Comparison of ENCODE assay signal across 29 mouse cellular contexts in genomic region chr12:35530587-35530986, GRCm38 (mm10). TPM values are rescaled to one million over a fixed set of nuclear protein-coding genes. Genes with fewer than 3 reads are reported as not detected.
DNase-seq lines count a peak whose midpoint lies in the region; ATAC-seq and TF ChIP-seq lines count a peak whose summit lies in the region.
"Had no signal": no experiment of that assay in that cellular context is flagged by ENCODE, and none has a peak within 500 bp of the region (broad histone marks: within the 10 kb centered on the region; RNA-seq: fewer than 3 reads in every experiment).

No protein-coding gene starts in this region.

- no peaks in the 10 kb centered on the region for H3K27me3 ChIP-seq in liver, postnatal 0 days (ENCODE audit: insufficient read depth, low read length)
- H3K27me3 ChIP-seq in liver, embryonic 12.5 days (replicated peaks): 0 out of 2 replicates have a peak, but pooled peaks cover 3% of the 10 kb centered on the region
- H3K27me3 ChIP-seq in lung, postnatal 0 days (replicated peaks; ENCODE audit: insufficient read depth, low read length): no peaks in the 10 kb centered on the region
- H3K27me3 ChIP-seq: heart, embryonic 13.5 days; intestine, embryonic 15.5 days had no signal

- peaks cover 2% of the 10 kb centered on the region for H3K36me3 ChIP-seq in liver, postnatal 0 days (replicated peaks; ENCODE audit: insufficient read depth, low read length)
- 0 out of 2 replicates have a peak, but pooled peaks cover 2% of the 10 kb centered on the region for H3K36me3 ChIP-seq in liver, embryonic 12.5 days
- H3K36me3 ChIP-seq in lung, postnatal 0 days (ENCODE audit: insufficient read depth, low read length): no peaks in the 10 kb centered on the region
- H3K36me3 ChIP-seq: G1E; heart, embryonic 13.5 days; intestine, embryonic 15.5 days; limb, embryonic 10.5 days; limb, embryonic 15.5 days had no signal

- TF ChIP-seq CTCF in gastrocnemius, adult 2 months (IDR thresholded peaks at IDR 0.05): no peak
- no peak for TF ChIP-seq CTCF in liver, postnatal 0 days (IDR thresholded peaks at IDR 0.05; ENCODE audit: low read depth)
- no peak for TF ChIP-seq CTCF in lung, postnatal 0 days (IDR thresholded peaks at IDR 0.05)

- DNase-seq in gastrocnemius, adult 2 months: no peak
- DNase-seq in gastrocnemius, postnatal 4 days (ENCODE audit: low spot score in 2 of 2): no peak
- no peak for DNase-seq in liver, postnatal 0 days
- DNase-seq in lung, postnatal 0 days (ENCODE audit: low spot score): no peak
- no peak for DNase-seq in lung, postnatal 4 days
- no peak for DNase-seq in thymus, postnatal 25 days
- DNase-seq: adrenal gland, adult 8-10 months; cerebellum, adult 11 months; cerebellum, adult 9-10 months; cerebellum, postnatal 36 days; gastrocnemius, postnatal 25 days; heart, postnatal 14 days; kidney, adult 8-10 months; kidney, postnatal 14 days; layer of hippocampus, adult 9-11 months; right cerebral cortex, postnatal 25 days; spleen, adult 18-20 months; thymus, adult 2 months; thymus, postnatal 4 days had no signal

- peaks cover 13% of the 10 kb centered on the region for H3K4me1 ChIP-seq in liver, postnatal 0 days (ENCODE audit: insufficient read depth)
- H3K4me1 ChIP-seq in liver, embryonic 12.5 days: peaks cover 32% of the 10 kb centered on the region
- H3K4me1 ChIP-seq in lung, postnatal 0 days (ENCODE audit: insufficient read depth, low read depth, low read length): no peaks in the 10 kb centered on the region; the same call in 1 of the 2 replicates
- H3K4me1 ChIP-seq: intestine, embryonic 15.5 days had no signal

- peak overlapping the region; percentile 91 for H3K4me2 ChIP-seq in liver, postnatal 0 days (ENCODE audit: low read depth, low read length)
- H3K4me2 ChIP-seq in liver, embryonic 12.5 days: no peak overlapping the region
- peak overlapping the region; percentile 87 for H3K4me2 ChIP-seq in lung, postnatal 0 days (replicated peaks; ENCODE audit: low read depth, low read length)
- H3K4me2 ChIP-seq: heart, embryonic 13.5 days; intestine, embryonic 15.5 days; limb, embryonic 15.5 days; midbrain, embryonic 11.5 days had no signal

- no peaks in the 10 kb centered on the region for H3K9me3 ChIP-seq in liver, postnatal 0 days (ENCODE audit: low read length)
- no peaks in the 10 kb centered on the region for H3K9me3 ChIP-seq in liver, embryonic 12.5 days (replicated peaks)
- H3K9me3 ChIP-seq in lung, postnatal 0 days (ENCODE audit: low read length): no peaks in the 10 kb centered on the region
- H3K9me3 ChIP-seq: heart, embryonic 13.5 days; intestine, embryonic 15.5 days; limb, embryonic 10.5 days; limb, embryonic 15.5 days had no signal

- TF ChIP-seq EP300 in liver, postnatal 0 days (IDR thresholded peaks at IDR 0.05; ENCODE audit: low read depth): no peak
- TF ChIP-seq EP300 in lung, postnatal 0 days (IDR thresholded peaks at IDR 0.05): no peak

- peak overlapping the region; percentile 38; the same call in 1 of the 2 replicates for H3K27ac ChIP-seq in gastrocnemius, adult 2 months
- H3K27ac ChIP-seq in liver, postnatal 0 days (ENCODE audit: low read depth): peak overlapping the region; percentile 9; the same call in 1 of the 2 replicates
- H3K27ac ChIP-seq in liver, embryonic 12.5 days: no peak overlapping the region
- H3K27ac ChIP-seq in lung, postnatal 0 days (ENCODE audit: low read length): 0 out of 2 replicates have a peak overlapping the region, but pooled peaks have one; percentile 2
- H3K27ac ChIP-seq: heart, embryonic 13.5 days; intestine, embryonic 15.5 days; limb, embryonic 10.5 days; limb, embryonic 15.5 days had no signal

- no peak overlapping the region; the same call in 1 of the 2 replicates for H3K4me3 ChIP-seq in gastrocnemius, adult 2 months
- H3K4me3 ChIP-seq in liver, postnatal 0 days (ENCODE audit: low read depth, low read length): no peak overlapping the region
- H3K4me3 ChIP-seq in liver, embryonic 12.5 days: no peak overlapping the region
- H3K4me3 ChIP-seq in lung, postnatal 0 days (ENCODE audit: low read depth, low read length): no peak overlapping the region
- H3K4me3 ChIP-seq: heart, embryonic 13.5 days; intestine, embryonic 15.5 days; limb, embryonic 10.5 days; limb, embryonic 15.5 days had no signal

- intact Hi-C loops in gastrocnemius, adult 2 months (cut with DNase I): no loop called here

- H3K9ac ChIP-seq in liver, postnatal 0 days (replicated peaks): no peak overlapping the region; the same call in 1 of the 2 replicates
- H3K9ac ChIP-seq in liver, embryonic 12.5 days: no peak overlapping the region
- no peak overlapping the region for H3K9ac ChIP-seq in lung, postnatal 0 days (replicated peaks; ENCODE audit: low read depth)
- H3K9ac ChIP-seq: heart, embryonic 13.5 days; intestine, embryonic 15.5 days; limb, embryonic 15.5 days had no signal

- no peak for ATAC-seq in liver, postnatal 0 days
- ATAC-seq in liver, embryonic 12.5 days: no peak
- ATAC-seq in lung, postnatal 0 days: no peak
- ATAC-seq: forebrain, embryonic 14.5 days; hindbrain, embryonic 16.5 days; intestine, embryonic 15.5 days; midbrain, embryonic 16.5 days had no signal

RNA-seq across cellular contexts. Expression of gene Ahr, which starts 4.3 kb away (rescaled TPM):
- 1 to 10 TPM; 1.4 to 1.5 TPM for total RNA-seq in gastrocnemius, adult 2 months (2021)
- total RNA-seq in gastrocnemius, postnatal 4 days (2021): 1 to 10 TPM; 7.4 to 8.0 TPM
- 3.6 and 6.2 TPM in 2 replicates for polyA plus RNA-seq in liver, postnatal 0 days (2015; fragmentation: Nextera tagmentation; extraction: Ambion mirVana)
- polyA plus RNA-seq in liver, embryonic 12.5 days (2016; fragmentation: Nextera tagmentation; extraction: Ambion mirVana): 3.1 and 3.6 TPM in 2 replicates
- polyA plus RNA-seq in lung, postnatal 0 days (2015; fragmentation: Nextera tagmentation; extraction: Ambion mirVana): 25.1 and 33.2 TPM in 2 replicates
- polyA plus RNA-seq: G1E had no signal
